Mouse (Mus musculus) embryonic facial prominence, embryonic 14.5 days (tissue): Measurements from ENCODE around the gene Zfp580. TPM values are rescaled to one million over a fixed set of nuclear protein-coding genes. Genes with fewer than 3 reads are reported as not detected.
A peak's percentile ranks its signal among the peaks of the same experiment; 100 is the strongest.
"Not testable (repeated sequence)": the region's sequence is repeated elsewhere in the genome, so short reads cannot be mapped to it uniquely, and the experiment has no call there.

ENCODE experiments used
- ATAC-seq: fragments of 200-750 bp; cut with Nextera tagmentation; 2 replicates; pipeline ENCODE4 v1.8.0; 2017; ENCODE audit warnings: low read depth, moderate number of reproducible peaks, moderate TSS enrichment
- DNase-seq: peaks from one replicate; pipeline ENCODE4 v3.0.0-alpha.2; 2015; ENCODE audit warnings: low spot score
- H3K27ac ChIP-seq: fragments of 300-500 bp; sonication (generic); replicated peaks from 2 replicates; pipeline ENCODE4 v1.5.1; 2014; ENCODE audit warnings: low read depth, mild to moderate bottlenecking, low read length, moderate library complexity
- H3K27me3 ChIP-seq: fragments of 300-500 bp; sonication (generic); replicated peaks from 2 replicates; pipeline ENCODE4 v1.6.1; 2014; ENCODE audit warnings: low read length; ENCODE audit not compliant: control insufficient read depth, insufficient read depth
- H3K36me3 ChIP-seq: fragments of 300-500 bp; sonication (generic); 2 replicates; pipeline ENCODE4 v1.6.1; 2014; ENCODE audit warnings: low read length, mixed read lengths; ENCODE audit not compliant: control insufficient read depth, insufficient read depth
- H3K4me1 ChIP-seq: fragments of 300-500 bp; sonication (generic); 2 replicates; pipeline ENCODE4 v1.6.1; 2014; ENCODE audit warnings: antibody characterized with exemption, low read length; ENCODE audit not compliant: control insufficient read depth, insufficient read depth
- H3K4me2 ChIP-seq: fragments of 300-500 bp; sonication (generic); 2 replicates; pipeline ENCODE4 v1.6.1; 2014; ENCODE audit warnings: low read depth, mild to moderate bottlenecking, low read length, moderate library complexity, mixed read lengths
- H3K4me3 ChIP-seq: fragments of 300-500 bp; sonication (generic); 2 replicates; pipeline ENCODE4 v1.5.1; 2014; ENCODE audit warnings: low read depth, mild to moderate bottlenecking, low read length
- H3K9ac ChIP-seq: fragments of 300-500 bp; sonication (generic); 2 replicates; pipeline ENCODE4 v1.6.1; 2014; ENCODE audit warnings: low read depth, mild to moderate bottlenecking, low read length, moderate library complexity, mixed read lengths
- H3K9me3 ChIP-seq: fragments of 300-500 bp; sonication (generic); 2 replicates; pipeline ENCODE4 v1.6.1; 2016; ENCODE audit warnings: low read length; ENCODE audit not compliant: control insufficient read depth
- WGBS: fragments of 180-500 bp; shearing (Covaris S2); extraction: QIAGEN DNeasy Blood & Tissue Kit; methylation state at CpG from one replicate; pipeline ENCODE4 v1.1.7; 2014; 5-methylcytosine and 5-hydroxymethylcytosine counted together
- polyA plus RNA-seq: library from polyadenylated mRNA; unstranded; fragments of >200 nt; fragmentation: Nextera tagmentation; extraction: Ambion mirVana; gene quantifications from 2 replicates; pipeline ENCODE4 v1.2.1, GENCODE M21; 2014

Zfp580 gene
- polyA plus RNA-seq, result 34.9 and 44.1 TPM in 2 replicates

DNA sequence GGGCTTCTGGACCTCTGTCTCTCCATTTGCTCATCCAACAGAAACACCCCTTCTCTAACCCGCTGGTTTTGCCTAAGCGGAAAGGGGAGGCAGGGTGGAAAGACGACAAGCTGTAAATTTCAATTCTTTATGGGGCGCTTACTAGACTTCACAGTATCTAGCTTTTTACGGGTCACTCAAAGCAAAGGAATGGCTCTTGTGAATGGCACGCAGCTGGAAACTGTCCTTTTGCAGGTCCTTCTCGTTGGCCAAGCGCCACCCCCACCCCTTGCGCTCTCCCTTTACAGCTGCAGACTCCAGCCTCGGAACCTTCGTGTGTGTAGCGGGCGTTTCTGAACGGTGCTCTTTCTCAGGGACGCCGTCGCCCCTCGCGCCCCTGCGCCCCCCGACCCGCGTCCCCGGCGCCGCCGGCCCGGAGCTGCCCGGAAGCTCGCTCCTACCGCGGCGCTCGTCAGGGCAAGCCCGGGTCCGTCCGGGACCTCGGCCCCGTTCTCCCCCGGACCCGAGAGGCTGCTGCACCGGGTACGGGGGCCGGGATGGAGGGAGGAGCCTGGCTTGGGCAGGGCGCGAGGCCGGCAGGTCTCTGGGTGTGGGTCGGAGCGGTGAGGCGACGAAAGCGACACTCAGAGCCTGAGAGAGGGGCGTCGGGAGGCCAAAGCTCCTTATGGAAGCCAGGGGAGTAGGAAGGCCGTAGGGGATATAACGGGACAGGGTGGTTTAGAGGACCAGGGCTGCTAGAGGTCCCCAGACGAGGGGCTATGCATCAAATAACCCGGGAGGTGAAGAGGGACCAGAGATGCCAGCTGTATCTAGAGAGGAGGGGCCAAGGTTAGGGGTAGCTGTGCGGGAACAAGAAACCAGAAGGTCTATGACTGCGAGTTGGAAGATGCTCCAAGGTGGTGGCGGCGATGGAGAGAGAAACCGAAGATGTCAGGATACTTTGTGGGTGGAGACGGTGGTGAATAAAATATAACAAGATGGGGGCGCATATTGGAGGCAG lies at the start of gene Zfp580:
Gene Zfp580 (plus strand): TSS at position 346 of the 1,000 bp plus-strand sequence.
- H3K27ac ChIP-seq, result peak within 1 kb of the TSS; percentile 71
- WGBS, result 1% methylated on average over 63 of the region's 65 CpGs

DNA sequence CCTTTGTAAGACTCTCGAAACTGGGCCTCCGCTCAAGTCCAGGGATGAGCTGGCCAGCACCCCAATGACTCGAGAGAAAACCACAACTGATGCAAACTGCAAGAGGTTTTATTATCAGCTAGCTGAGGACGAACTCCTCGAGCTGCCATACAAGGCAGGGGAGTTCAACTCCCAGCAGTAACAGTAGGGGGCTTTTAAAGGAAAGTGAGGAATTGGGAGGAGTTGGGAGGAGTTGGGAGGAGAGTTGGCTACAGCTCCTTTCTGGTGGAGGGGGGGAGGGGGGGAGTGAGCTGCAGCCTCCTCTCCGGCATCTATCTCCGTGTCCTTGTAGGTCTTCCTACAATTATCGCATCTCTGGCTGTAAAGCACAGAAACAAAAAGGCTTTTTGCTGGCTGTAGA lies 48.5 kb upstream of the Zfp580 start:
- H3K9me3 ChIP-seq, H3K4me1 ChIP-seq, H3K9ac ChIP-seq, H3K4me2 ChIP-seq, H3K4me3 ChIP-seq, H3K27me3 ChIP-seq, ATAC-seq, H3K27ac ChIP-seq, DNase-seq: not testable (repeated sequence)
- 58% methylated on average over 8 of the region's 8 CpGs for WGBS
- H3K36me3 ChIP-seq, result peaks cover 15% of the 10 kb centered on the region

More for the DNA sequence above, at the start of gene Zfp580:
- H3K4me1 ChIP-seq, result peaks cover 32% of the 10 kb centered on the region
- no peaks in the 10 kb centered on the region for H3K9me3 ChIP-seq
- peak within 1 kb of the TSS; percentile 86 for H3K9ac ChIP-seq
- DNase-seq, result peak; percentile 81
- H3K27me3 ChIP-seq, result peaks cover 41% of the 10 kb centered on the region
- H3K4me3 ChIP-seq, result peak within 1 kb of the TSS; percentile 77
- H3K36me3 ChIP-seq, result no peaks in the 10 kb centered on the region
- ATAC-seq, result peak; percentile 87
- peak within 1 kb of the TSS; percentile 94 for H3K4me2 ChIP-seq

DNA sequence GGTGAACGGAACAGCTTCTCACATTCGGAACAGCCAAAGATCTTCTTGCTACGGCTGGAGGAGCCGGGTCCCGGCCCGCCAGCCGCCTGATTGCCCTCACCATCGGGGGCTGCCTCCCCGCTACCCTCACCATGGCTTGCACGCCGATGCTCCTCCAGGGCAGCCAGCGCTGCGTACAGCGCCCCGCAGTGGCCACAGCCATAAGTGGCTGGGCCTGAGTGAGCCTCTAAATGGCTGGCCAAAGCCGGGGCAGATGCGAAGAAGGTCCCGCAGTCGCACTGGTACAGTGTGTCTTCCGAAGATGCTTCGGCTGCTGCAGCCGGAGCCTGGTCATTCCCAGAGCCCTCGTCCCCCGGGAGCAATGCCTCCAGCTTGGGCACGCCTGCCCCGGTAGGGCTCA lies 43.1 kb upstream of the Zfp580 start:
- Histone ChIP-seq H3K4me3 (no peak overlapping the region), H3K36me3 (peaks cover 65% of the 10 kb centered on the region), H3K4me1 (no peaks in the 10 kb centered on the region), H3K27ac (no peak overlapping the region), H3K4me2 (no peak overlapping the region), H3K9ac (no peak overlapping the region), H3K27me3 (no peaks in the 10 kb centered on the region), H3K9me3 (no peaks in the 10 kb centered on the region)
- 98% methylated on average over 25 of the region's 26 CpGs for WGBS
- ATAC-seq (no peak), DNase-seq (no peak)

DNA sequence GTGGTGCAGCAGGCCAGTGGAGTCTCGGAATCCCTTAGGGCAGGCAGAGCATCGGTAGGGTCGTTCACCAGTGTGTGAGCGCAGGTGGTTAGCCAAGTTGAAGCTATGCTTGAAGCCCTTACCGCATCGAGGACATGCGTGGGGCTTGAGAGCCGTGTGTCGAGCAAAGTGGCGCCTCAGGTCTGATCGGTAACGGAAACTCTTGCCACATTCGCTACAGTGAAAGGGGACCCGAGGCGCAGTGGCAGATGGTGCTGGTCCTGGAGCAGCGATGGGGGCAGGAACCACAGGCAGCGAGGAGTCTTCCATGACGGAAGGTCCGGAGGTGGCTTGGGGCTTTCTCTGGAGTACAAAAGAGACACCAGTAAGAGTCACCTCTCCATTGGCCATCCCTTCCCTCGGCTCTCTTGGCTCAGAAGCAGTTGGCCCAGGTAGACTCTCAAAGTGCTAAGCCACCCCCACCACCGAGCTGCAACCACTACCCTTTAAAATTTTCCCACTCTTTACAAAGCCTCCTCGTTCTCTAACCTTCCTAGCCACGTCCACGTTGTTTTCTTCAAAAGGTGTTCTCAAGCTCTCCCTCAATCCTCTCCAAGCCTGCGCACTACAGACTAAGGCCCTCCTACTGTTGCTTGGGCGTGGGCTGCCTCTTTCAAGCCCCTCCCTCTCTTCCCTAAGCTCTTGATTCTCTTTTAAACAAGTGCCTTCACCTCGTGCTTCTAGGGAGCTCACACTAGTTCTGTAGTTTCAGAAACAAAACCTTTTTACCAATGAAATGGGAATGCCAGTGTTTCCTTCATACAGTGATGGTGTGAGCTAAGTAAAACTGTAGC lies 38.4 kb upstream of the Zfp580 start:
- peaks cover 3% of the 10 kb centered on the region; the same call in 1 of the 2 replicates for H3K4me1 ChIP-seq
- H3K9ac ChIP-seq, result no peak overlapping the region
- H3K9me3 ChIP-seq, result no peaks in the 10 kb centered on the region
- H3K27me3 ChIP-seq, result no peaks in the 10 kb centered on the region
- H3K4me3 ChIP-seq, result peak overlapping the region; percentile 63; the same call in 1 of the 2 replicates
- WGBS, result 89% methylated on average over 25 of the region's 27 CpGs
- H3K4me2 ChIP-seq, result peak overlapping the region; percentile 61
- no peak for DNase-seq
- no peak overlapping the region for H3K27ac ChIP-seq
- H3K36me3 ChIP-seq, result peaks cover 52% of the 10 kb centered on the region
- no peak for ATAC-seq

DNA sequence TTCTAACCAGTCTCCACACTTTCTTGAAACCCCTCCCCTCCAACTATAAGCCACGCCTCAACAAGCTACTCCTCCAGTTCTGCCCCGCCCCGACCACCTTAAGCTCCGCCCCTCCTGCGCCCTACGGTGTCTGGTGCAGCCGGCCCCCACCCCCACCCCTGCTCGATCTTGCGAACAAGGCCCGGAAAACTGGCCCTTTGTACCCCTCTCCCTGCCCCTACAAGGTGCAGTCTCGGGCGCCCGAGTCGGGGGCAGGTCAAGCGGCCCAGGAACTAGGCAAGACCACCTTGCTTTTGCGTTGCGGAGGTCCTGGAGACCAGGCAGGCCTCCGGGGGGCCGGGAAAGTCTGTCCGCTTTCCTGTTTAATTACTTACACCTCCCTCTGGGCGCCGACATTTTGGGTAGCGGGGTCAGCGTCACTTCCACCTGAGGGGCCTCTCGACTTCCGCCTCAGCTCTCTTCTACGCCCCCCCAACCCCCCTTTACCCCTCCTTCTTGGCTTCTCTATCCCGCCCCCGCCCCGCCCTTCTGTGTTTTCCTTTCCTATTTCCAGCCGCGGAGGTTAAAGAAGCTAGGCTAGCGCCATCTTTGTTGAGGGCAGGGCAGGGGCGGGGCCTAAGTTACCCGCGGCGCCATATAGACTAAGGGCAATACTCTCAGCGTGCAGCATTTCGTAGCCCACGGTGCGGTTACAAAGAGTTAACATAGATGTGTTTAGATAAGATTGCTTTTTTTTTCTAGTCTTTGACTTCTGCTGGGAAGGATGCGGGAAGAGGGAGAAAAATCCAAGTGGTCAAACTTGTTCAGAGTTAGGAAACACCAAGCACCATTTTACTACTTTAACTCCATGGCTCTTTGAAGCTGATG lies 36.9 kb upstream of the Zfp580 start, which contains the start of the genes Zfp524 and Fiz1:
Gene Zfp524 (plus strand): TSS at position 165 of the 867 bp plus-strand sequence.
Gene Fiz1 (minus strand): TSS at position 447 of the 867 bp plus-strand sequence.
- peaks cover 3% of the 10 kb centered on the region; the same call in 1 of the 2 replicates for H3K4me1 ChIP-seq
- H3K9me3 ChIP-seq, result no peaks in the 10 kb centered on the region
- under 1% methylated on average over 41 of the region's 42 CpGs for WGBS
- peak; percentile 98 for DNase-seq
- ATAC-seq, result peak; percentile 88
- peak within 1 kb of the TSS; percentile 78 for H3K4me2 ChIP-seq
- peak within 1 kb of the TSS; percentile 97 for H3K27ac ChIP-seq
- H3K4me3 ChIP-seq, result peak within 1 kb of the TSS; percentile 63
- H3K27me3 ChIP-seq, result no peaks in the 10 kb centered on the region
- peaks cover 41% of the 10 kb centered on the region for H3K36me3 ChIP-seq
- peak within 1 kb of the TSS; percentile 88 for H3K9ac ChIP-seq

DNA sequence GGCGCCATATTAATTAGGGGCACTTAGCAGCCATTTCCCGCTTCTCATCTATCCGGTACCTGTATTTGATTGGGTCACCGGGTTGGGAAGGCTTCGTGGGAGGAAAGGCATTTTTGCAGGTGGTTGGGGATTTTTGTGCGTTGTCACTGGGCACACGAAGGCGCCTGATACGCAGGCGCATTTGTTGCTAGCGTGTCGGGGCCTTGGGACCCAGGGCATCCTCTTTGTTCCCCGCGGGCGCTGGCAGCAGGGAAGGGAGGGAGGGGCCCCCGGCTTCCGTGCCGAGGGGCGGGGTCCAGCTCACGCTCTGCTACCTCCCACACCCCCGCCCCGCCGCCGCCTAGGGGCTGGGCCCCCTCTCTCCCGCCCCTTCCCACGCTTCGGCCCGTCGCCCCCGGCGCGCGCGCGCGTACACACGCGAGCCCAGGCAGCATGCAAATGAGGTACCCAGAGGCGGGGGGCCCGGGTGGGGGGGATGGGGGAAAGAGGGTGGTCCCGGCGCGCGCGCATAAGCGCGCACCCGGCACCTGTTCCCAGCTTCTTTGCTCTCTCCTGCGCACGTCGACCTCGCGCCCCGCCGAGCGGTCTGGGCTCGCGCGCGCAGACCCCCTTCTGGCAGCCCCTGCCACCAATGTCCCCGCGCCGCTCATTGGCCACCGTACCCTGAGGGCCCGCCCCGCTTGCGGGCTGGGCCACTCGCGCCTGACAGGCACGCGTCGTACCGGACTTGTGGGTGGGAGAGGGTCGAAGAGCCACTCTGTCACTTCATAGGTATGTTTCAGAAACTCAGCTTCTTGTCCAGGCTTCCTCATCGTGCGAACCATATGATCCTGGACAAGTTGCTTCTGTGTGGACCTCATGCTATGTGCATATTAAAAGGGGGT lies 36.0 kb upstream of the Zfp580 start, which contains the start of gene Gm44973:
Gene Gm44973 (plus strand): TSS at position 379 of the 884 bp plus-strand sequence.
- ATAC-seq (peak; percentile 65), DNase-seq (peak; percentile 97)
- Histone ChIP-seq H3K4me2 (peak within 1 kb of the TSS; percentile 78), H3K9ac (peak within 1 kb of the TSS; percentile 88), H3K4me1 (peaks cover 3% of the 10 kb centered on the region; the same call in 1 of the 2 replicates), H3K9me3 (no peaks in the 10 kb centered on the region), H3K36me3 (peaks cover 33% of the 10 kb centered on the region), H3K4me3 (peak within 1 kb of the TSS; percentile 63), H3K27ac (peak within 1 kb of the TSS; percentile 97), H3K27me3 (no peaks in the 10 kb centered on the region)
- 1% methylated on average over 43 of the region's 76 CpGs for WGBS

DNA sequence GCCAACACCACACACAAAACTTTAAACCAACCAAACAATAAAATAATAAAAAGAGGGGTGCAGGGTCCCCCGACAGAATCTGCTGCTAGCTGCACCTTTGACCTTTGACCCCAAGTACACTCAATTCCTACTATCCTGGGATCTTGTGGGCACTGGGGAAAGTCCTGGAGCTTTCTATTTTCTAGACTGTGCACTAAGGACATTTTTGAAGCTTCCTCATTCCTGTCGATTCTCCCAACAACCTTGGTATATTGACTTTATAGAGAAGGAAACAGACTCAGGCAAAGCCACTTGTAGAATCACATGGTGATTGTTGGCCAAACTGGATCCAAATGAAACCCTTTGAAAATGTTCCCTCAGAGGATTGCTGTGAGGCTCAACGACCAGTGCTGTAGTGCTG lies 35.3 kb upstream of the Zfp580 start:
- DNase-seq (no peak), ATAC-seq (no peak)
- peak overlapping the region; percentile 75; the same call in 1 of the 2 replicates for H3K9ac ChIP-seq
- H3K27ac ChIP-seq, result peak overlapping the region; percentile 97
- peak overlapping the region; percentile 78 for H3K4me2 ChIP-seq
- no peaks in the 10 kb centered on the region for H3K9me3 ChIP-seq
- H3K36me3 ChIP-seq, result peaks cover 26% of the 10 kb centered on the region
- H3K4me1 ChIP-seq, result peaks cover 6% of the 10 kb centered on the region
- WGBS, result 64% methylated on average over 3 of the region's 3 CpGs
- H3K4me3 ChIP-seq, result peak overlapping the region; percentile 63
- no peaks in the 10 kb centered on the region for H3K27me3 ChIP-seq
